Mouse (Mus musculus) cerebellum, adult 8-10 months (tissue): ENCODE measurements around the gene Ano1.

ENCODE experiments used
- DNase-seq: peaks from one replicate; pipeline ENCODE4 v3.0.0; 2022

The Ano1 gene

GRCm38 (mm10) chr7:144764537-144765282 lies 12.9 kb upstream of the Ano1 start:
- peak; percentile 59 for DNase-seq

GRCm38 (mm10) chr7:144764013-144764412 lies 12.2 kb upstream of the Ano1 start:
- no peak for DNase-seq

- DNase-seq: no peak
These were observed 10.9 kb upstream of the Ano1 start for GRCm38 (mm10) chr7:144762496-144763235.

- no peak for DNase-seq
These were observed 8.5 kb upstream of the Ano1 start for GRCm38 (mm10) chr7:144760228-144760627.

- DNase-seq: no peak
These were observed 7.7 kb upstream of the Ano1 start for GRCm38 (mm10) chr7:144759455-144759854.

GRCm38 (mm10) chr7:144755511-144756378 lies 4.0 kb upstream of the Ano1 start:
- no peak for DNase-seq

GRCm38 (mm10) chr7:144754722-144755121 lies 2.9 kb upstream of the Ano1 start:
- DNase-seq: no peak

GRCm38 (mm10) chr7:144753657-144754031 lies 1.9 kb upstream of the Ano1 start:
- DNase-seq: no peak

- no peak for DNase-seq
These were observed 1.3 kb upstream of the Ano1 start for GRCm38 (mm10) chr7:144752919-144753656.

- no peak for DNase-seq
These were observed 4.0 kb downstream of the Ano1 start for GRCm38 (mm10) chr7:144747756-144748155.

- DNase-seq: no peak
These were observed 5.3 kb downstream of the Ano1 start for GRCm38 (mm10) chr7:144746466-144746865.

GRCm38 (mm10) chr7:144743874-144744273 lies 7.9 kb downstream of the Ano1 start:
- DNase-seq: no peak

- no peak for DNase-seq
These were observed 11.1 kb downstream of the Ano1 start for GRCm38 (mm10) chr7:144740643-144741042.

GRCm38 (mm10) chr7:144739810-144740209 lies 12.0 kb downstream of the Ano1 start:
- DNase-seq: no peak

- no peak for DNase-seq
These were observed 13.4 kb downstream of the Ano1 start for GRCm38 (mm10) chr7:144738357-144738798.

GRCm38 (mm10) chr7:144731897-144732291 lies 19.9 kb downstream of the Ano1 start:
- DNase-seq: no peak

GRCm38 (mm10) chr7:144731182-144731896 lies 20.4 kb downstream of the Ano1 start:
- DNase-seq: no peak

- no peak for DNase-seq
These were observed 27.5 kb downstream of the Ano1 start for GRCm38 (mm10) chr7:144724283-144724682.

- DNase-seq: no peak
These were observed 31.8 kb downstream of the Ano1 start for GRCm38 (mm10) chr7:144719956-144720355.

GRCm38 (mm10) chr7:144717736-144718135 lies 34.0 kb downstream of the Ano1 start:
- no peak for DNase-seq

- no peak for DNase-seq
These were observed 53.9 kb downstream of the Ano1 start for GRCm38 (mm10) chr7:144697870-144698269.
